Mouse (Mus musculus): ENCODE data around the gene Rassf3.

Gene Rassf3

GRCm38 (mm10) chr10:121364306-121364705 is 111.8 kb downstream of the Rassf3 start:
- no peak for DNase-seq

- DNase-seq: no peak
Observed at GRCm38 (mm10) chr10:121363201-121363600, 112.9 kb downstream of the Rassf3 start.

GRCm38 (mm10) chr10:121360358-121360757 is 115.8 kb downstream of the Rassf3 start:
- no peak for DNase-seq

All from right cerebral cortex, adult 18-20 months (tissue).